ENCODE assay signal across 9 mouse cellular contexts in genomic region chr19:57117751-57118150, GRCm38 (mm10).
DNase-seq lines count a peak whose midpoint lies in the region; ATAC-seq and TF ChIP-seq lines count a peak whose summit lies in the region.
"Had no signal": no experiment of that assay in that cellular context is flagged by ENCODE, and none has a peak within 500 bp of the region (broad histone marks: within the 10 kb centered on the region; RNA-seq: fewer than 3 reads in every experiment).

No protein-coding gene starts in this region.

- no peak for TF ChIP-seq EP300 in stomach, postnatal 0 days (optimal IDR thresholded peaks at IDR 0.05)

- no peaks in the 10 kb centered on the region for H3K9me3 ChIP-seq in heart, embryonic 11.5 days (replicated peaks; ENCODE audit: control insufficient read depth, low read length)
- H3K9me3 ChIP-seq in liver, embryonic 12.5 days (replicated peaks) = no peaks in the 10 kb centered on the region
- no peaks in the 10 kb centered on the region for H3K9me3 ChIP-seq in stomach, postnatal 0 days (ENCODE audit: control insufficient read depth, low read length)

- no peak overlapping the region; the same call in 1 of the 2 replicates for H3K9ac ChIP-seq in heart, embryonic 11.5 days (ENCODE audit: low read depth, low read length)
- H3K9ac ChIP-seq in liver, embryonic 12.5 days = no peak overlapping the region
- H3K9ac ChIP-seq in stomach, postnatal 0 days (ENCODE audit: low read length) = peak overlapping the region; percentile 50

- peak overlapping the region; percentile 24 for H3K27ac ChIP-seq in heart, embryonic 11.5 days (ENCODE audit: low read depth, low read length)
- no peak overlapping the region for H3K27ac ChIP-seq in liver, embryonic 12.5 days
- H3K27ac ChIP-seq in stomach, postnatal 0 days (replicated peaks) = peak overlapping the region; percentile 13

- H3K4me1 ChIP-seq in heart, embryonic 11.5 days (ENCODE audit: control insufficient read depth, insufficient read depth, low read length) = peaks cover 61% of the 10 kb centered on the region
- peaks cover 46% of the 10 kb centered on the region for H3K4me1 ChIP-seq in liver, embryonic 12.5 days
- H3K4me1 ChIP-seq in stomach, postnatal 0 days (replicated peaks; ENCODE audit: control insufficient read depth, insufficient read depth) = peaks cover 8% of the 10 kb centered on the region

- TF ChIP-seq CTCF in stomach, postnatal 0 days (IDR thresholded peaks at IDR 0.05; ENCODE audit: low read depth) = no peak

- DNase-seq in heart, adult 11 months = no peak
- peak; percentile 40 for DNase-seq in thymus, postnatal 14 days
- DNase-seq in thymus, postnatal 36 days = no peak
- DNase-seq in stomach, postnatal 0 days (ENCODE audit: low spot score) = no peak
- no peak for DNase-seq in testis, postnatal 14 days (ENCODE audit: low spot score)
- DNase-seq in gastrocnemius, adult 18-20 months (ENCODE audit: low spot score) = no peak

- ATAC-seq in heart, embryonic 11.5 days (replicated peaks; ENCODE audit: insufficient number of reproducible peaks, low FRiP score, low TSS enrichment) = no peak
- ATAC-seq in liver, embryonic 12.5 days = no peak
- no peak for ATAC-seq in stomach, postnatal 0 days (ENCODE audit: low FRiP score, low TSS enrichment)

- H3K4me3 ChIP-seq in heart, embryonic 11.5 days (ENCODE audit: low read depth, low read length) = peak overlapping the region; percentile 38
- H3K4me3 ChIP-seq in liver, embryonic 12.5 days = no peak overlapping the region
- H3K4me3 ChIP-seq in stomach, postnatal 0 days (ENCODE audit: low read depth, low read length) = peak overlapping the region; percentile 50

- H3K27me3 ChIP-seq in heart, embryonic 11.5 days (ENCODE audit: control insufficient read depth, insufficient read depth, low read length) = no peaks in the 10 kb centered on the region
- H3K27me3 ChIP-seq in liver, embryonic 12.5 days (replicated peaks) = peaks cover 25% of the 10 kb centered on the region
- no peaks in the 10 kb centered on the region for H3K27me3 ChIP-seq in stomach, postnatal 0 days (ENCODE audit: control insufficient read depth, insufficient read depth, low read length)
- H3K27me3 ChIP-seq: CH12.LX had no signal

- no peaks in the 10 kb centered on the region for H3K36me3 ChIP-seq in heart, embryonic 11.5 days (ENCODE audit: control insufficient read depth, insufficient read depth, low read length)
- no peaks in the 10 kb centered on the region for H3K36me3 ChIP-seq in liver, embryonic 12.5 days
- H3K36me3 ChIP-seq in stomach, postnatal 0 days (ENCODE audit: control insufficient read depth, insufficient read depth, low read length) = peaks cover 4% of the 10 kb centered on the region; the same call in 1 of the 2 replicates

- 33% methylated on average over 6 of the region's 6 CpGs for WGBS in heart, embryonic 11.5 days (ENCODE audit: insufficient replicate concordance)
- WGBS in liver, embryonic 12.5 days (ENCODE audit: insufficient replicate concordance) = 38% methylated on average over 6 of the region's 6 CpGs
- 29% methylated on average over 6 of the region's 6 CpGs for WGBS in stomach, postnatal 0 days

- H3K4me2 ChIP-seq in heart, embryonic 11.5 days = peak overlapping the region; percentile 63
- peak overlapping the region; percentile 48 for H3K4me2 ChIP-seq in liver, embryonic 12.5 days
- H3K4me2 ChIP-seq in stomach, postnatal 0 days (replicated peaks; ENCODE audit: low read depth) = peak overlapping the region; percentile 66
